Mouse (Mus musculus): ENCODE measurements around the gene Gm42742.
A peak's percentile ranks its signal among the peaks of the same experiment; 100 is the strongest.

Gene Gm42742

GRCm38 (mm10) chr7:127020031-127020430 lies 866 bp downstream of the Gm42742 start:
- DNase-seq (ENCODE audit: low spot score in 2 of 2): no peak

DNA sequence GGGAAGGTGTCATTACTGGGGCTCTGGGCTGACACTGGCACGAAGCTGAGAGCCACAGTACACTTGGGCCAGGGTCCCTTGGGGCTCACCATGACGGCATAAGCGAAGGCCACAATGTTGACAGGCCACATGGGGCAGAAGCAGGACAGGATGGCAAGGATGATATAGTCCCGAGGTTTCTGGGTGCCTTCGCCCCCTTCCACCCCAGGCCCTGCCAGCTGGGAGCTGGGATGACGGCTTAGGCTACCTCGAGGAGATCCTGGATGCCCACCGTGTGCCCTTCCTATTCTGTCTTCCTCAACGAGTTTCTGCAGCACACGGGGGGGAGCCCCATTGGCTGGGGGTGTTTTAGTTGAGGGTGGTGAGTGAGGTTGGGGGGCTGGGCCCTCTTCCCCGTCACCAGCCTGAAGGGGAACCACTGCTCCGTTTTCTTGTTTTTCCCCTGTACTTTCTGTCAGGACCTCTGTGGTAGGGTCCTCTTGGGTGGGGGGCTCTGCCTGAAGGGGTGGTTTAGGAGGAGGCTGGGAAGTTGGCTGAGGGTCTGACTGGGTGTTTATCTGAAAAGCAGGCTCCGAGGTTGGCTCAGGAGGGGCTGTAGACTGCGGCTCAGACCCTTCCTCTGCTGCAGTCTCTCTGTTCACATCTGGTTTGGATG lies 1.5 kb downstream of the Gm42742 start:
- DNase-seq (ENCODE audit: low spot score in 2 of 2): no peak

DNA sequence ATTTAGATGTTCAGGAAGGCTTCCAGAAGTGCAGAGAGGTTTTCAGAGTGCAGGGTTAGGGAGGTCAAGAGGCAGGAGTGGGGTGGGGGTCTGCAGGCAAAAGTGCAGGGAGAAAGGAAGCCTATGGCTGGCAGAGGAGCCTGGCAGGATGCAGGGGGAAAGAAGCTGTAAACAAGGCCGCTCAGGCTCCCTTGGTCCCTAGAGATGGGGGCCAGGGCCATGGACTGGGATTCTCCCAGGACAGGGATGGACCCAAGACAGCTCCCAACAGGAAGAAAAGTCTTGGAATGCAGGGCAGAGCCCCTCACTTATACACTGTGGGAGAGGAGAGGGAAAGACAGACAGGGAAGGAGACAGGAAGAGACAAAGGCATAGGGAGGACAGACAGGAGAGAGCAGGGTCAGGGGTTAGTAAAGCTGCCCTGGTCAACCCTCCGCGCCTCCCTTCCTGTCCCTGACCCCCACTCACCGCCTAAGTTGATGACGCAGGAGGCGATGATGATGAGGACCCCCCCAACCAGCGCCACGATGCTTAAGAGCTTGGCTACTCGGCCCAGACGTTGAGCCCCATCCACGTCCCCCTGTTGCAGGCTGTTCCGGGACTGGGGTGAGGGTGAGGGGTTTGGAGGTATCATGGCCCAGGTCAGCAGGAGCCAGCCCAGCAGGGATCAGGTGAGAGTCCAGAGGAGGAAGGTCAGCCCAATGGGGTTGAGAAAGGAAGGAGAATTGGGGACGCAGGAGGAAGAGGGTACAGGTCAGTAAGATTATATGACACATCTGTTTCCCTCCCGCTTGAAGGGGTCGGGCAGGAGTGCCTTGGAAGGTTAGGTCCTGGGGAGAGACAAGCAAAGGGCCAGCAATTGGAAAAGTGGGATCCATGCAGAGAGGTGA lies 2.2 kb downstream of the Gm42742 start:
- DNase-seq (ENCODE audit: low spot score in 2 of 2): no peak

- no peak for DNase-seq (ENCODE audit: low spot score in 2 of 2)
Measured at GRCm38 (mm10) chr7:127017950-127018345, 2.9 kb downstream of the Gm42742 start.

GRCm38 (mm10) chr7:127016971-127017949 lies 3.6 kb downstream of the Gm42742 start, which contains the start of gene Pagr1a:
TSS of gene Pagr1a (minus strand) at chr7:127017352.
- DNase-seq (ENCODE audit: low spot score in 2 of 2): peak; percentile 91 to 96

- DNase-seq (ENCODE audit: low spot score in 2 of 2): peak in 1 of 2 experiments; percentile 61
Measured at GRCm38 (mm10) chr7:127016486-127016938, 4.4 kb downstream of the Gm42742 start.

- DNase-seq (ENCODE audit: low spot score in 2 of 2): no peak
Measured at GRCm38 (mm10) chr7:127016481-127016485, 4.6 kb downstream of the Gm42742 start, which contains the start of gene Pagr1b. TSS of gene Pagr1b (minus strand) at chr7:127016484.

GRCm38 (mm10) chr7:127016081-127016480 lies 4.8 kb downstream of the Gm42742 start:
- no peak for DNase-seq (ENCODE audit: low spot score in 2 of 2)

- DNase-seq (ENCODE audit: low spot score in 2 of 2): no peak
Measured at GRCm38 (mm10) chr7:127014993-127015392, 5.9 kb downstream of the Gm42742 start.

DNA sequence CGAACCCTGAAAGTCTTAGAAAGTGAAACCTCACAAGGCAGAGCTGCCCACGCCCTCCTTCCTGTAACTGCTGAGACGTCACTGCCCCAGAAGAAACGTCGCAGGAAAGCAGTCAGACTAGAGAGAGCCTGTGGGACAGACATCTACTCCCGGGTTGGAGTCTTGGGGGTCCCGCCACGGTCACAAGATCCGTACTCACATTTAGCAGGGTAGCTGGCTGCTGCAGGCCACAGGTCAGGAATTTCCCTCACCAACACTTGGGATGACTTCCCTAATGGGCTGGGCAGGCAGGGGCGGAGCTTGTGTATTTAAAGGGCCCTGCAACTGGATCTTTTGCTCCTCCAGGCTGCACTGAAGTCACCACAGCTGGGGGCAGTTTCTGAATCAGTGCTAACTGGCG lies 6.6 kb downstream of the Gm42742 start, which contains the start of gene Mvp:
Mvp (minus strand) TSS at position 302 of the 400 bp plus-strand sequence.
- DNase-seq (ENCODE audit: low spot score in 2 of 2): peak; percentile 70 to 72

GRCm38 (mm10) chr7:127013385-127013784 lies 7.5 kb downstream of the Gm42742 start:
- DNase-seq (ENCODE audit: low spot score in 2 of 2): no peak

GRCm38 (mm10) chr7:127012845-127013244 lies 8.1 kb downstream of the Gm42742 start:
- DNase-seq (ENCODE audit: low spot score in 2 of 2): no peak

GRCm38 (mm10) chr7:127012374-127012773 lies 8.5 kb downstream of the Gm42742 start:
- DNase-seq (ENCODE audit: low spot score in 2 of 2): no peak

- DNase-seq (ENCODE audit: low spot score in 2 of 2): no peak
Measured at GRCm38 (mm10) chr7:127011717-127012116, 9.2 kb downstream of the Gm42742 start.

GRCm38 (mm10) chr7:127011051-127011450 lies 9.8 kb downstream of the Gm42742 start:
- DNase-seq (ENCODE audit: low spot score in 2 of 2): no peak

DNA sequence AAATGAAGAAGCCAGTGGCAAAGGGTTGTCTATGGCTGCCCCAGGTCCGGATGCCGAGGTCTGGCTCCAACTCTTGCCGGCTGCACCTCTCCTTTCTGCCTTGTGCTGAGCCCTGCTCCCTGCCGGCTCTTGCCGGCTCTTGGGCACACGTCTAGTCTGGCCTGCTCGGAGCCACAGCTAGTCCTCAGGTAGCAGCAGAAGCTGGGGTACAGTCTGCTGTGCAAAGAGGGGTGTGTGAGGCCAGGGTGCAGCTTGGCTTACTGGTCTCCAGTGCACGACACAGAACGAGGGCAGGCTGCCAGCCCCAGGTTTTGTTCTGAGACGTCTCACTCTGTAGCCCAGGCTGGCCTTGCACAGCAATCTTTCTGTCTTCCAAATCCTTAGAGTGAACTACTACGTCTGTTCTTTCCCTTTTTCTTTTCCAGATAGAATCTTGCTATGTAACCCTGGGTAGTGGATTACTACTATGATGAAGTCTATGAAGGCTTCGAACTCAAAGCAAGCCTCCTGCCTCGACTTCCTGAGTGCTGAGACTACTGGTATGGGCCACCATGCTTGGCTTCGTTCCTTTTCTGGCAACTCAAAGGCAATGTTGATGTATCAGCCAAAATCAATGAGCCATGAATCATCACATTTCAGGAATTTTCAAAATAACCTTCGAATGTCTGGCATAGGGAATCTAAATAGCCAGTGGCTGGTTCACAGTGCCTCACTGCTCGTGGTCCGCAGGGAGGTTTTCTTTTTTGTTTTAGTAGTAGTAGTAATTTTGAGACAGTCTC lies 11.4 kb downstream of the Gm42742 start:
- no peak for DNase-seq (ENCODE audit: low spot score in 2 of 2)

DNA sequence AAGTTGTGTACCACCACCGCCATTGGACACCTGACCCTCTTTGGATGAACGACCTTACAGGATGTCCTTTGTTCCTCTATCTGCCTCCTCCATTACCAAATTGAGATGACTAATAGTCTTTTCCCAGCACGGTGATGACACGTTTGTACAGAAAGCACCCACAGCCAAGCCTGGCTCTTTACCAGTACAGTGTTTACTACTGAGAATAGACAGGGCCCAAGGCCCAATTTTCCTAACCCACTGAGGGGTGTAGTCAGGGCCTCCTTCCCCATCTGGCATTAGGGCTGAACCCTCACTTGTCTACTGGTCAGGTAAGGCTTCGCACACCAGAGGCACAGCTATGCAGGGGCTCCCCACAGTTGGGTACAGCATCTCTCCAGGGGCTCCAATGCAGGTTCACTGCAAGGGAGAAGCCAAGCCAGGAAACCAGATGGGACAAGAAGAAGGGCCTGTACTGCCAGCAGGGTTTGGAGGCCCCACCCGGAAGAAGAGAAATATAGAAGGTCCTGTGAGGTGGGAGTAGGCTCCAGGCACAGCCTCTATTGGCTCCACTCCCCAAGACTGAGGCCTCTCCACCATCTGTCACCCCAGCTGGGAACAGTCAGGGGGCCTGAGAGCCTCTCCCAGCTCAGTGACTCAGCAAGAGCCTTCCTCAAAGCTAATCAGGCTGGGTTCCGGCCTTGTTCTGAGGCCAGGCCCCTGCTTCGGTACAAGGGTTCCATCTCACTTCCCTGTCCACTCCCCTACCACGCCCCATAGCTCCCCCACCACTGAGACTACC lies 12.5 kb downstream of the Gm42742 start:
- DNase-seq (ENCODE audit: low spot score in 2 of 2): peak; percentile 55 to 71

DNA sequence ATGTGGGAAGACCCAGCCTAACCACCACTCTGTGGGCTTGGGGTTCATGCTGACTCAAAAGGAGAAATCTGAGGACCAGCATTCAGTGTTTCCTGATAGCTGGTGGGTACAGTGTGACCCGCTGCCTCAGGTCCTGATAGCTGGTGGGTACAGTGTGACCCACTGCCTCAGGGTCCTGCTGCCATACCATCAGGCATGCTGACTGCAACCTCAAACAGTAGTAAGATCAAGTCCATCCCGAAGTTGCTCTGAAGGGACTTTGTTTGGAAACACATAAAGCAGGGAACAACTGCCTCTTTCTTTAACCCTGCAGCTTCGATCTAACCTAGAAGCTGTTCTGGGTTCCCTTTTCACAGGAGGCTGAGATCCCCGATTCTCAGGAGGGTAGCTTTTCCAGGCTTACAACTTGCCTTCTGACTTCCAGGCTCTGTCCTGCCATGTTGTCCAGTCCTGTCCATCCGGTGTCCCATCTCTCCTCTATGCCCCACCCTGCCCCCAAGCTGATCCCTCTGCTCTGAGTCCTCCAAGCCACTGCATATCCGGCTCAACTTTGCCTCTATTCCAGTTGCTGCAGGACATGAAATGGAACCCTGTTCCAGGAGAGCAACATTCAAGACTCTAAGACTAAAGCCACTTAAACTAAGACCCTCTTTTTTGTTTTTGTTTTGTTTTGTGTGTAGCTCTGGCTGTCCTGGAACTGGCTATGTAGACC lies 13.4 kb downstream of the Gm42742 start:
- no peak for DNase-seq (ENCODE audit: low spot score in 2 of 2)

GRCm38 (mm10) chr7:127004122-127004875 lies 16.6 kb downstream of the Gm42742 start:
- no peak for DNase-seq (ENCODE audit: low spot score in 2 of 2)
